Mouse (Mus musculus): Measurements from ENCODE around the gene Olfr205.
"Not testable (repeated sequence)": the region's sequence is repeated elsewhere in the genome, so short reads cannot be mapped to it uniquely, and the experiment has no call there.

Olfr205 gene

GRCm38 (mm10) chr16:59331038-59331437 lies at the start of gene Olfr205:
Gene Olfr205 (minus strand): TSS chr16:59331138.
- DNase-seq = no peak

DNA sequence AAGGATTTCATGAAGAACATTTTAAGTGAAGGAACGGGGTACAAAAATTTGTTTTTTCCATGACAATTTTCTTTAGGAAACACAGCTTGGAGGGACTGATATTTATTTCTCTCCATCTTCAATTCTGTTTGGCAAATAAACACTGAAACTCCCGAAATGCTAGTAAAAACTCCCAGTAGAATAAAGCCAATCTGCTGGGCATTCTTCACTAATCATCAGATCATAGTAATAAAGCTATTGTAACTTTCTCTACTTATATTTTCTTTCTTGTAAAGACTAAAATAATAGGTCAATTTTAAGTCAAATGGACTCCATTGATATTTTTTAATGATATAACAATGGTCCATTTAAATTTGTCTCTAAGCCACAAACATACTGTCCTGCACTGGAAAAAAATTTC lies 33.0 kb upstream of the Olfr205 start, which contains the start of gene Olfr209:
Gene Olfr209 (minus strand): TSS at position 101 of the 400 bp plus-strand sequence.
- no peak for DNase-seq

- no peak for DNase-seq
Observed at GRCm38 (mm10) chr16:59349146-59349545, 18.2 kb upstream of the Olfr205 start, which contains the start of gene Olfr206. Gene Olfr206 (minus strand): TSS chr16:59349246.

- DNase-seq = not testable (repeated sequence)
Observed at GRCm38 (mm10) chr16:59323262-59323661, 7.7 kb downstream of the Olfr205 start.

DNA sequence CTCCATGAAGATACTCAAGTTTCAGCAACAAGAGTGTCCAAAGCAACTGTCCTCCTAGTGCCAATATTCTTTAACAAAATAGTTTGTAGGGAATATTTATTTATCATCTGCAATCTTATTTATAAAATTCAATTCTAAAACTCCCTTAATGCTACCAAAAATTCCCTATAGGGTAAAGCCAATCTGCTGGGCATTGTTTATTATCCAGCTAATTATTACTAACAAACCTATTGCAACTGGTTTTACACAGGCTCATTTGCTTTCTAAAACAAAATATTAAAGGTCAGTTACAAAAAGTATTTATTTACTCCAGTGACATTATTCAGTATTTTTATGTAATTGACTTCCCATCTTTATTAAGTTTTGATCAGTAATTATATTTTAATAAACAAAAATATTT lies 12.8 kb downstream of the Olfr205 start, which contains the start of gene Olfr204:
Gene Olfr204 (minus strand): TSS at position 101 of the 400 bp plus-strand sequence.
- DNase-seq = no peak

DNA sequence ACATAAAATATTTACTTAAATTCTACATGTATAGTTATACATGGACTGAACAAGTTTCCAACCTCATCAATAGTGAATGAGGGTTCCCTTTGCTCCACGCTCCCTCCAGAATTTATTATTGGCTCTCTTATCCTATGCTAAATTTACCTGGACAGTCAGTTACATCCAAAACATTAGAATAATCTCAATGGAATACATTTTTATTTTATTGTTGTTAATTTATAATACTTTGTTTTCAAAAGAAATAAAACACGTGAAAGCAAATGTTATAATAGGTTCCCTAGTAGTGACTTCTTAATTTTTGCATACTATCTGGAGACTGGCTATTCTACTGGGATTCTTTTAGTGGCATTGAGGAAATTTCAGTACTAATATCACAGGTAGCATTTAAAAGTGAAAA lies 32.4 kb downstream of the Olfr205 start, which contains the start of gene Olfr203:
Gene Olfr203 (plus strand): TSS at position 301 of the 400 bp plus-strand sequence.
- DNase-seq = no peak

DNA sequence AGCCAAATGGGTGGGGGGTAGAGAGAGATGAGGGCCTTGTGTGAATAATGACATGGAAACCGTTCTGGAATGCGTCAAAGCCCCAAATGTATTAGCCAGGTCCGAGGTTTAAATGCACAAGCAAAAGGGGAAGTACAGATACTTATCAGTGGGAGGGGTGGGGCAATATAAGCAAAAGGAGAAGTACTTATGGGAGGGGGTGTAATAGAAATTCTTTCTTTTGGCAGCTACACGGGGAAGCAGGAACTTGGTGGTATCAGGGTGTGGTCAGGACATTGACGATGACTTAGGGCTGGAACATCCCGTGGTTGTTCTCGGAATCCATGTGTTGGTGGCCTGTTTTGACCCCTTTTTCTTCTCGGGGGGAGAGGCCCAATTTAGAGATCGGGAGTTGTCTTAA lies 43.4 kb downstream of the Olfr205 start:
- DNase-seq = not testable (repeated sequence)

DNA sequence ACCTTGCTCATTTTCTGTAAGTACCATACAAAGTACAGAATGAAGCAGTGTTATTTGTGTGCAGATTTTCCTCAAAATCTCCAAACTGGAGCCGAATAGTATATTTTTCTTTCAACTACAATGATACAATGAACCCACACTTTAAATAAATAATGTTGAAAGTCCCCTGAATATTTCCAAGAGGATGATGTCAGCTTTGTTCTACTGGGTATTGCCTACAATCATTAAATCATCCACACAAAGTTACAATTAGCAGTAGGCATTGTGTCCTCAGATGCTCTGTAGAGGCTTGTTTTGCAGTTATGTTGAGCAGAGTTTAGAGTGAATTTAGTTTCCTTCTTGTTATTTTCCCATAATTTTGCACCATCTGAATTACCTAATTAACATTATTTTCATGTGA lies 44.2 kb downstream of the Olfr205 start, which contains the start of gene Olfr202:
Gene Olfr202 (minus strand): TSS at position 101 of the 400 bp plus-strand sequence.
- DNase-seq = no peak

- DNase-seq = no peak
Observed at GRCm38 (mm10) chr16:59283476-59283875, 47.5 kb downstream of the Olfr205 start.

GRCm38 (mm10) chr16:59280542-59280941 lies 50.4 kb downstream of the Olfr205 start:
- DNase-seq = no peak

All from layer of hippocampus, adult 9-11 months (tissue).